Mouse (Mus musculus) layer of hippocampus, postnatal 36 days (tissue): Measurements from ENCODE around the gene Cybb. TPM values are rescaled to one million over a fixed set of nuclear protein-coding genes. Genes with fewer than 3 reads are reported as not detected.
"Not testable (repeated sequence)": the region's sequence is repeated elsewhere in the genome, so short reads cannot be mapped to it uniquely, and the experiment has no call there.

ENCODE experiments used
- DNase-seq, 2 experiments: peaks; one replicate each; pipeline ENCODE4 v3.0.0; 2022
- total RNA-seq, 2 experiments: library from RNA; stranded (reverse); gene quantifications; 2 replicates each; pipeline ENCODE4 v1.2.3; 2021

The Cybb gene
- total RNA-seq, result under 1 TPM; 0.61 to 0.80 TPM

- no peak for DNase-seq
Measured at GRCm38 (mm10) chrX:9487671-9488070, at the start of gene Cybb. Gene Cybb (minus strand): TSS chrX:9487771.

DNA sequence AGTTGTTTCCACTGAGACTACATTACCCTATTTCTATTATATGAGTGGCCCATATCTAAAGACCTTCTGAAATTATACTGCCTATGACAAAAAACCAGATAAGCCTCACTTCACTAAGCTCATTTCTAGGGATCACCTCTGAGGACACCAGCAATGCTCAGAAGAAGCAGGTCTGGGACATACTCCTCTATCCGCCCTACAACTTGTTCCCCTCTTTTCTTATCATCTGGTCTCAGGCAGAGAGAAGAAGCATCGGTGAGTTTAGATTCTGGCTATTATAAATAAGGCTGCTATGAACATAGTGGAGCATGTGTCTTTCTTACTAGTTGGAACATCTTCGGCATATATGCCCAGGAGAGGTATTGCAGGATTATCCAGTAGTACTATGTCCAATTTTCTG, 49.3 kb upstream of the Cybb start:
- no peak for DNase-seq

DNA sequence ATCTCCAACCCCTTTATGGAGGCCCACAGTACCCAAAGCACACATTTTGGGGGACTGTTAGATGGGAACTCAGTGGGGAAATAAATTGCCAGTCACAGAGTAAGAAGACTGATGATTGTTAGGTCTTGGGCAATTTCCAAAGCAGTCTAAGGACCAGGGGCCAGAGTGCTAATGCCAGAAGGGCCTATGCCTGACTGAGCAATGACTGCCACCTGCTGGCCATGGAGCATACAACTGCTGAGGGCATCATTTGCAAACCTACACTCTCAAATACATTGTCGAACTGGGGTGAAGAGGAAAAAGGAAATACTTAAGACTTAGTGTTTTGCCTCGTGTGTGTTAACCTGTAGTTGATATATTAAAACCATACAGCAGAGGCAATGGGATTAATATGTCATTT, 32.4 kb upstream of the Cybb start:
- peak; percentile 5 to 15 for DNase-seq

GRCm38 (mm10) chrX:9517531-9517930, 30.0 kb upstream of the Cybb start:
- not testable (repeated sequence) for DNase-seq

- not testable (repeated sequence) for DNase-seq
Measured at GRCm38 (mm10) chrX:9475036-9475435, 12.5 kb downstream of the Cybb start.

GRCm38 (mm10) chrX:9474440-9474839, 13.1 kb downstream of the Cybb start:
- no peak for DNase-seq

- no peak for DNase-seq
Measured at GRCm38 (mm10) chrX:9473768-9474167, 13.8 kb downstream of the Cybb start.

DNA sequence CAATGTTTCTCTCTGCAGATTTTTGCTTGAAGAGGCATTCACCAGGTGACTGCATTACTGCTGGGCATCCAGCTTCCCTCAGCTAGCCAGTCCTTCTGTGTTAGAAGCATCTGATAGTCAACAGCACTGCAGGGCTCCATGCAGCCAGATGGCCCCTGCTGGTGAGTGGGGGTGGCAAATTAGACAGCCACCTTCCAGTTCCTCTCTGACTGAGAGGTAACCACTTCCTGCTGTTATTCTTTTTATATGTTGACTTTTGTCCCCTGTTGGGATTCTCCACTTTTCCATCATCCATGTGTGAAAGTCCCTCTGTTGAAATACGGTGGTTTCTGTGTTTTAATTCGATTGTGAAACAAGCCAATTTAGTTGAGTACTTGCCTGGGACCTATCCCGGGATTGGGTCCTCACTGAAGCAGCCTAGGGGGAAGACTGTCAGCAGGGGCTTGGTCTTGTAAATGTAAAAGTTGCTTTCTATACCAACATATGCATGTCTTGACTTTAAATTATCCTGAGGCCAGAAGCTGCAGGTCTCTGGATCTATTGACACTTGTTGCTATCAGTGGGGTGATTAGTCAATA, 16.7 kb downstream of the Cybb start:
- no peak for DNase-seq

GRCm38 (mm10) chrX:9469100-9469499, 18.5 kb downstream of the Cybb start:
- no peak for DNase-seq

- no peak for DNase-seq
Measured at GRCm38 (mm10) chrX:9467020-9467419, 20.6 kb downstream of the Cybb start.

DNA sequence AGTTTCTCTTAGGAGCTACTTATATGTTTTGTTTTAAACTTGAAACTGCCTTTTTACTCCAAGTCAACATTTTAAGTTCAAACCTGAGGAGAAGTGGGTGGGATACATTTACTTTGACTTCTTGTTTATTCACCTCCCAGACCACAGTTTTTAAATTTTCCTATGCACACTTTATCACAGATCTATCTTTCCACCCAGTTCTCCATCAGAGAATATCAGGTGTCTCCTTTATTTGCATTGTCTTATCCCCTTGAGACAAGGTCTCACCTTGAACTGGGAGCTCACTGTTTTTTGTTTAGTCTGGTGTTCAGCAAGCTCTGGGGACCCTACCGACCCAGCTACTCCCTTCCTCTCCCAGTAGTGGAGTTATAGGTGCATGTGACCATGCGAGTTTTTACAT, 21.7 kb downstream of the Cybb start:
- no peak for DNase-seq

DNA sequence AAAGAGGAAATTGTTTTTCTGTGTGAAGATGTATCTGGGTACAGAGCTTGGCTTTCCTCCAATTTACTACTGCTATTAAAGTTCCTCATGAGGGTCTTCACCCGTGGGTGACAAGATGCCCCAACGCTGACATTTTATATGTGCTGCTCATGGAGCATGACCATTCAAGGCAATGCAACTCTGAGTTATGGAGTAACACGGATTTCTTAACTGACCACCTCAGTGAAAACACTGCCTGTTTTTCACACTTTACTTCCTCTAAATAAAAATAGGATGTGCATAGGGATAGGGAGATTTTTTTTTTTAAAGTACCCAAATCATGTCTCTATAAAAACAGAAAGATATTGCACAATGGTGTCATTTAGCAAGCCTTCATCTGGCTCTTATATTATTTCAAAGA, 24.9 kb downstream of the Cybb start:
- DNase-seq, result no peak

GRCm38 (mm10) chrX:9461399-9461798, 26.2 kb downstream of the Cybb start:
- DNase-seq, result no peak

- DNase-seq, result no peak
Measured at GRCm38 (mm10) chrX:9460387-9460930, 27.1 kb downstream of the Cybb start.

DNA sequence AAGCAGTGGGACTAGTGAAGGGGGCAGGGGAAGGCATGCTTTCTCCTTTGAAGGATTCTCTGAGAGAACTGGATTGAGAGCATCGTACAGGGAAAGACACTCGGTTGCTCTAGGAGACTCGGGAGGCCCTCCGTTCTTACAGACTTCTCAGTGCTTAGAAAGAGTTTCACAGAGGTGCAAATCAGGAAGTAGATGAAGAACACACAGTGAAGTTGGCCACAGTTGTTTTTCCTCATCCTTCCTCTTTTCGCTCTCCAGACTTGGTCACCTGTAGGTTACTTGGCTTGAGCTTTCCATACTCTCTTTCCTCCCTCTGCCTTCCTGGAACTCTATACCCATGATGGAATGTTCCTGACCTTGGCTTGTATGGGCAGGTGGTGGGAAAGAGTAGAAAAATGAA, 35.2 kb downstream of the Cybb start:
- DNase-seq, result no peak

DNA sequence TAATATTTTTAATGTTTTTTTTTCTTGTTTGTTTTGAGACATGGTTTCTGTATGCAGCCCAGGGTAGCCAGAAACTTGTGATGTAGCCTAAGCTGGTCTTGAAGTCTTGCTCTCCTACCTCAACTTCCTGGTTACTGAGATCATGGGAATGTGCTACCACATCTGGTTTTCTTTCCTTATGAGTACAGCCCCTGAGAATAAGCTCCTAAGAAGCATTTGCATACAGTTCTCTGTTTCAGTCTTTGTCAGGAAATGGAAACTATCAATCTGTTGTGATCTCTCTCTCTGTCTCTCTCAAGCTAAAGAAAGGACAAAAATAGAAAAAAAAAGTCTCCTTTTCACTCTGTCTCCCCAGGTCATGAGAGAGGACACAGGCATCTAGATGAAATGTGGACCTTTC, 40.3 kb downstream of the Cybb start:
- no peak for DNase-seq

- no peak for DNase-seq
Measured at GRCm38 (mm10) chrX:9441102-9441501, 46.5 kb downstream of the Cybb start.

DNA sequence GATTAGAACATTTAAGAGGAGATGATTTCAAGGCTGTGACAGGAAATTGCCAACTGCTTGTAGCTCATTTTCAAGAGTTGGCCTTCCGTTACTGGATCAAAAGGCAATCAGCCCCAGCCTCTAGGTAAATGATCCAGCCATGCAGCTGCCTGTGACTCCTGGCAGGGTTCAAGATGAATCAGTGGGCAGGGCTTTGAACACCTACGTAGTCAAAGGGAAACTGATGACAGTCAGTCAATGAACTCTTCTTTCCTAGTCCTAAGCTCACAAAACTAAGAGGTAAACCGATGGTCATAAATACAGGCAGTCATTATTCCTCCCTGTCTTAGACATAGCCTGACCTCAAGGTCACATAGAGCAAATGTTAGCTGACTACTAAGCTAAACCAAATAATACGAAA, 47.0 kb downstream of the Cybb start:
- no peak for DNase-seq

DNA sequence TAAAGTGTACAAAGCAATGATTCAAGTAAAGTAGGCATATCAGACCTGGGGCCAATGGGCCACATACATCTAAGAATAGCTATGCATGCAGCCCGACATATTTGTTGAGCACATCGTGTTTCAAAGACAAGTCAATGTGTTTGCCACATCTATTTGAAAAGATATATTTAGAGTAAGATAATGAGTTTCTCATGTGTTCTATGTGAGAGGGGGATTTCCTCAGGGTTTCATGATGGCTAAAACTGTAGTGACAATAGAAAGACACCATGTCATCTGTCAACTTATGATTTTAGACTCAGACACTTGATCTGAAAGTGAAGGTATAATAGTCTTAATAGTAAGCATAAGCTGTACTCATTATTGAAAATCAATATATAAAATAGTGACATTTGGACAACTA, 48.3 kb downstream of the Cybb start:
- no peak for DNase-seq

DNA sequence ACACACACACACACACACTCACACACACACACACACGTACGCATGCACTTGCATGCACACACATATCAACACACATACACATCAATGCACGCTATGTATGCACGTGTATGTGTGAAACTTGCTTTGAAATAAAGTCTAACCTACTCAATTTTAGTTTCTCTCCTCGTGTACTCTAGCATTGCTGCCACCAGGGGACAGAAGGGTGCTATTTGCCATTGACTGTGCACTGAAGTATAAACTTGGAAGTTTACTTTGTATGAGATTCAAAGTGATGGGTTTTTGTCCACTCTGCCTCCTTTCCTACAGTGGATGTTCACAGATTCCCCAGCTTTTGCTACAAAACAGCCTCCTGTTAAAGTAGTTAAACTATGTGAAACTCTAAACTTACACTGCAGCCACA, 73.7 kb downstream of the Cybb start:
- DNase-seq, result no peak

Other genes starting within 250 kb of the Cybb start
- not detected for gene Gm14862, start 230.9 kb downstream of the Cybb start, total RNA-seq
- gene Xk, start 215.0 kb downstream of the Cybb start, total RNA-seq, result 10 to 100 TPM; 14.9 to 16.7 TPM
- gene H2al1m, start 204.0 kb downstream of the Cybb start, total RNA-seq, result under 1 TPM in 1 of 2 experiments, not detected in 1; 0.72 TPM
- gene H2al1k, start 137.1 kb downstream of the Cybb start, total RNA-seq, result not detected
- gene H2al1o, start 84.6 kb upstream of the Cybb start, total RNA-seq, result not detected
- gene Dynlt3, start 175.2 kb upstream of the Cybb start, total RNA-seq, result 100 to 1,000 TPM; 122 to 124 TPM